Mouse (Mus musculus): ENCODE measurements around the gene Cib1.

- TF ChIP-seq GATA1 (IDR thresholded peaks at IDR 0.05; ENCODE audit: borderline replicate concordance, low read length) (no peak), FLI1 (IDR thresholded peaks at IDR 0.05; ENCODE audit: low read length) (no peak)
Measured at GRCm38 (mm10) chr7:80188579-80189125, 44.0 kb downstream of the Cib1 start.

All from megakaryocyte, embryonic 14.5 days (primary cell).